Mouse (Mus musculus): ENCODE data around the gene Ube2d1. TPM values are rescaled to one million over a fixed set of nuclear protein-coding genes. Genes with fewer than 3 reads are reported as not detected.

Gene Ube2d1
- total and polyA plus RNA-seq, 3 experiments = 1.0 to 7.7 (median 3.8) TPM

DNA sequence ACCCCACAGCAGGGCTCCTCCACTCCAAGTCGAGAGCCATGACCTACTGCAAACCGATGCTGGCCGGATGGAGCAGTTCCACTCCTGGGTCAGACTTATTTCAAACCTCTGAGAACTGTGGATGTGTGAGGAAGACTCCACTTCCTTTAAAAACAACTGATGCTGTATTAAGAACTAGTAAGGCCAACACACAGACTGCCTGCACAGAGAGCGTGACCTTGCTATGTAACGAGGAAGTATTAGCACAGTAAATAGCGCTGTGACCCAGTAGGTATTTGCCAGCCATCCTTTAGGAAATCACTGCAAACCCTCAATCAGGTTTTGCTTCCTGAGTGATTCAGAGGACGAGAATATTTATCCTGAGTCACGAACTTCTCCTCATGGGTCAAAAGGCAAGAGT is 23.4 kb downstream of the Ube2d1 start:
- in situ Hi-C loops (cut with MboI; ENCODE audit: low pct_ligation_motif_present, low pct_unique_long_range_greater_than_20kb, low sequenced_read_pairs) = no loop called here
- H3K4me2 ChIP-seq (ENCODE audit: insufficient read depth, low read depth, poor library complexity, severe bottlenecking) = no peak overlapping the region
- H3K27ac ChIP-seq (ENCODE audit: insufficient read depth, low read depth) = no peak overlapping the region
- peaks cover 11 to 66% of the 10 kb centered on the region in 2 experiments; a peak in 3 of 4 replicates for H3K4me1 ChIP-seq (ENCODE audit: control insufficient read depth in 1 of 2, insufficient read depth in 2 of 2)
- DNase-seq (ENCODE audit: extremely low read depth) = no peak
- H3K9ac ChIP-seq (ENCODE audit: insufficient read depth, low read depth) = no peak overlapping the region
- no peak for TF ChIP-seq ZKSCAN1 (IDR thresholded peaks at IDR 0.05; ENCODE audit: borderline replicate concordance, low read depth, low read length)
- no peak for TF ChIP-seq GABPA (IDR thresholded peaks at IDR 0.05; ENCODE audit: insufficient replicate concordance, low read depth, low read length)
- TF ChIP-seq JUND (conservative IDR thresholded peaks at IDR 0.05; ENCODE audit: low read depth, low read length) = no peak
- no peak for TF ChIP-seq MXI1 (IDR thresholded peaks at IDR 0.05; ENCODE audit: low read depth, low read length)
- TF ChIP-seq IRF4 (IDR thresholded peaks at IDR 0.05; ENCODE audit: low read depth, low read length) = no peak
- no peaks in the 10 kb centered on the region for H3K79me2 ChIP-seq (replicated peaks; ENCODE audit: control insufficient read depth, extremely low read depth, insufficient read depth, poor library complexity, severe bottlenecking)
- no peaks in the 10 kb centered on the region for H3K9me3 ChIP-seq (replicated peaks; ENCODE audit: low read length)
- no peak overlapping the region for H3K4me3 ChIP-seq (replicated peaks in 1 of 3; ENCODE audit: low read depth in 2 of 3, low read length in 2 of 3, poor library complexity in 1 of 3)
- no peaks in the 10 kb centered on the region for H3K27me3 ChIP-seq (replicated peaks)
- dilution Hi-C loops (cut with MboI; ENCODE audit: extremely low pct_ligation_motif_present, extremely low pct_unique_long_range_greater_than_20kb, low sequenced_read_pairs) = no loop called here
- H3K36me3 ChIP-seq (replicated peaks in 1 of 2; ENCODE audit: control insufficient read depth in 1 of 2, insufficient read depth in 1 of 2, low read length in 1 of 2) = peaks cover 0 to 10% of the 10 kb centered on the region in 2 experiments

GRCm38 (mm10) chr10:71258943-71259342 is 26.1 kb downstream of the Ube2d1 start:
- H3K9me3 ChIP-seq (replicated peaks; ENCODE audit: low read length) = no peaks in the 10 kb centered on the region
- peak overlapping the region; percentile 81 for H3K4me2 ChIP-seq (ENCODE audit: insufficient read depth, low read depth, poor library complexity, severe bottlenecking)
- in situ Hi-C loops (cut with MboI; ENCODE audit: low pct_ligation_motif_present, low pct_unique_long_range_greater_than_20kb, low sequenced_read_pairs) (loop anchor here (5.0 kb wide), 1 partner anchor 33 kb away; no protein-coding TSS in a partner anchor), dilution Hi-C loops (cut with MboI; ENCODE audit: extremely low pct_ligation_motif_present, extremely low pct_unique_long_range_greater_than_20kb, low sequenced_read_pairs) (no loop called here)
- no peak overlapping the region for H3K4me3 ChIP-seq (replicated peaks in 1 of 3; ENCODE audit: low read depth in 2 of 3, low read length in 2 of 3, poor library complexity in 1 of 3)
- H3K27ac ChIP-seq (ENCODE audit: insufficient read depth, low read depth) = no peak overlapping the region
- peaks cover 10 to 60% of the 10 kb centered on the region in 2 experiments; a peak in 3 of 4 replicates for H3K4me1 ChIP-seq (ENCODE audit: control insufficient read depth in 1 of 2, insufficient read depth in 2 of 2)
- no peaks in the 10 kb centered on the region for H3K79me2 ChIP-seq (replicated peaks; ENCODE audit: control insufficient read depth, extremely low read depth, insufficient read depth, poor library complexity, severe bottlenecking)
- H3K27me3 ChIP-seq (replicated peaks) = no peaks in the 10 kb centered on the region
- H3K36me3 ChIP-seq (replicated peaks in 1 of 2; ENCODE audit: control insufficient read depth in 1 of 2, insufficient read depth in 1 of 2, low read length in 1 of 2) = peaks cover 0 to 23% of the 10 kb centered on the region in 2 experiments
- DNase-seq (ENCODE audit: extremely low read depth) = peak; percentile 66
- no peak overlapping the region for H3K9ac ChIP-seq (ENCODE audit: insufficient read depth, low read depth)
- TF ChIP-seq ELF1 (IDR thresholded peaks at IDR 0.05; ENCODE audit: low read depth, low read length) (peak; percentile 15; the same call in 1 of the 2 replicates), MAFK (IDR thresholded peaks at IDR 0.05; ENCODE audit: insufficient replicate concordance, low read length) (peak; percentile 54; the same call in 1 of the 2 replicates), JUN (IDR thresholded peaks at IDR 0.05; ENCODE audit: insufficient read depth, low read depth, low read length) (no peak), BHLHE40 (IDR thresholded peaks at IDR 0.05; ENCODE audit: low read depth, low read length) (peak; percentile 63; the same call in 1 of the 2 replicates), MAX (IDR thresholded peaks at IDR 0.05; ENCODE audit: low read length) (no peak), GABPA (IDR thresholded peaks at IDR 0.05; ENCODE audit: insufficient replicate concordance, low read depth, low read length) (no peak), ZNF384 (IDR thresholded peaks at IDR 0.05; ENCODE audit: low read depth, low read length) (peak; percentile 98), ZMIZ1 (IDR thresholded peaks at IDR 0.05; ENCODE audit: low read depth, low read length) (no peak), MYC (IDR thresholded peaks at IDR 0.05; ENCODE audit: low read depth, low read length) (0 out of 2 replicates have a peak, but pooled peaks have one; percentile 51), RAD21 (IDR thresholded peaks at IDR 0.05; ENCODE audit: low read depth, low read length) (peak; percentile 1), ZC3H11A (IDR thresholded peaks at IDR 0.05; ENCODE audit: low read depth, low read length) (no peak), SIN3A (IDR thresholded peaks at IDR 0.05; ENCODE audit: low read length) (peak; percentile 79), MAZ (IDR thresholded peaks at IDR 0.05; ENCODE audit: low read depth, low read length) (0 out of 2 replicates have a peak, but pooled peaks have one; percentile 58), JUND (conservative IDR thresholded peaks at IDR 0.05; ENCODE audit: low read depth, low read length) (no peak), HCFC1 (IDR thresholded peaks at IDR 0.05; ENCODE audit: low read depth, low read length) (peak; percentile 37), ETS1 (conservative IDR thresholded peaks at IDR 0.05; ENCODE audit: low read depth, low read length) (peak; percentile 90), TCF12 (IDR thresholded peaks at IDR 0.05; ENCODE audit: low read depth, low read length) (peak; percentile 74; the same call in 1 of the 2 replicates), UBTF (IDR thresholded peaks at IDR 0.05; ENCODE audit: low read depth, low read length) (no peak), MXI1 (IDR thresholded peaks at IDR 0.05; ENCODE audit: low read depth, low read length) (0 out of 2 replicates have a peak, but pooled peaks have one; percentile 36), USF1 (IDR thresholded peaks at IDR 0.05; ENCODE audit: low read depth, low read length) (no peak), E2F4 (IDR thresholded peaks at IDR 0.05; ENCODE audit: insufficient replicate concordance, low read depth, low read length) (no peak), NELFE (IDR thresholded peaks at IDR 0.05; ENCODE audit: low read depth, low read length) (no peak), IRF4 (IDR thresholded peaks at IDR 0.05; ENCODE audit: low read depth, low read length) (peak; percentile 68), ZKSCAN1 (IDR thresholded peaks at IDR 0.05; ENCODE audit: borderline replicate concordance, low read depth, low read length) (no peak), KAT2A (IDR thresholded peaks at IDR 0.05; ENCODE audit: insufficient replicate concordance, low read length) (0 out of 2 replicates have a peak, but pooled peaks have one; percentile 57), NRF1 (IDR thresholded peaks at IDR 0.05; ENCODE audit: low read depth, low read length) (0 out of 2 replicates have a peak, but pooled peaks have one; percentile 9), SMC3 (IDR thresholded peaks at IDR 0.05; ENCODE audit: low read depth, low read length) (0 out of 2 replicates have a peak, but pooled peaks have one; percentile 5), RCOR1 (conservative IDR thresholded peaks at IDR 0.05; ENCODE audit: low read depth, low read length) (no peak), POLR2AphosphoS2 (IDR thresholded peaks at IDR 0.05; ENCODE audit: low read depth, low read length) (no peak), EP300 (IDR thresholded peaks at IDR 0.05; ENCODE audit: low read length) (peak; percentile 78)
